Mouse (Mus musculus) olfactory bulb, adult 2 months (tissue): ENCODE data around the gene Stn1.

Experiments used
- CTCF ChIP-seq: fragments of 200-500 bp; IDR thresholded peaks from 2 replicates; pipeline ENCODE4 v1.5.1; 2012; ENCODE audit warnings: low read depth, mild to moderate bottlenecking, low read length, moderate library complexity; ENCODE audit not compliant: insufficient read depth
- POLR2A ChIP-seq: fragments of 200-500 bp; IDR thresholded peaks from 2 replicates; pipeline ENCODE4 v1.6.1; 2012; ENCODE audit warnings: mild to moderate bottlenecking, low read depth, low read length, moderate library complexity; ENCODE audit not compliant: insufficient read depth

DNA sequence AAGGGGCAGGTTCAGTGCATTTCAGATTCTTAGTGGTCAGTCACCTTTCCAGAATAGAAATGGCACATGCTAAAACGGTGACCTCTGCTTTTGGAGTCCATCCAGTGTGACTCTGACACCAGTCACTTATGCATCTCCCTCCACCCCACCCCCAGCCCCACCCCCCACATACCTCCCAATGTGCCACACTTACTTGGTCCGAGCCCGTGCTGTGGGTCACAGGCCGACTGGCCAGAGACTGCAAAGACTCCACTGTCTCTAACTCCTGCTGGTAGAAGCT lies 23.7 kb downstream of the Stn1 start:
- TF ChIP-seq CTCF (no peak), POLR2A (no peak)
